Mouse (Mus musculus): Measurements from ENCODE around the gene Col5a1.

The Col5a1 gene

DNA sequence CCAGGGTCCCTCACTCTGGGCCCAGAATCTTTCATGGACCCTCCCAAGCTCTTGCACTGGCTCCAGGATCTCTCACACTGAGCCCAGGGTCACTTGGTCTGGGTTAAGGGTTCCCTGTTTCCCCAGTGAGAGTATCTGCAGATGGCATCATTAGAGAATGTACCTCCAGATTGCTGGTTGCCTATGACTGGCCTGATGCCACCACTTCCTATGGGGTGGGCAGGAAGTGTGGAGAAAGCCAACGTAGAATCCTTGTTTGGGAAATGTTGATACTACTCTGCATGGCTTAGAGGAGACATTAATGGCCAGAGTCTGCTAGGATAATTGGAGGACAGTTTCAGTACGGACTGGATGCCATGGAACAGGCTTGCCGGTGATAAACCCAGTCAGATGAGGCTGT lies 76.2 kb downstream of the Col5a1 start:
- no peak for DNase-seq (ENCODE audit: low read depth, low spot score)

DNA sequence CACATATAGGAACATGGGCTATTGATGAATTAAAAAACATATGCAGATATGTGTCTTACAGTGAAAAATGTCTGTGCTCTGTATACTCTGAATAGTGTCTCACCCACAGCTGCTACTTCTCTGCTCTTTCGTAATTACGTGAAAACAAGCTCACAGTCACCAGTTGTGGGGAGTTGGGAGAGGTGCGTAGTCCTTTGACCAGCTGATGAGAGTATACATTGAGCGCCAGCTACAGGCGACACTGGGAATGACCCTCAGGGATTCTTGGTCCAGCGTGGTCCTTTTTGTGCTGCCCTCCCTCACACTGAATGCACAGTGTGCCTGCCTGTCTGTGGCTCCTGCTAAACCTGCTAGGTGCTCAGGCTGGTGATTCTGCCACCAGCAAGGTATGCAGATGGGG lies 82.9 kb downstream of the Col5a1 start:
- DNase-seq (ENCODE audit: low read depth, low spot score) = peak; percentile 8

DNA sequence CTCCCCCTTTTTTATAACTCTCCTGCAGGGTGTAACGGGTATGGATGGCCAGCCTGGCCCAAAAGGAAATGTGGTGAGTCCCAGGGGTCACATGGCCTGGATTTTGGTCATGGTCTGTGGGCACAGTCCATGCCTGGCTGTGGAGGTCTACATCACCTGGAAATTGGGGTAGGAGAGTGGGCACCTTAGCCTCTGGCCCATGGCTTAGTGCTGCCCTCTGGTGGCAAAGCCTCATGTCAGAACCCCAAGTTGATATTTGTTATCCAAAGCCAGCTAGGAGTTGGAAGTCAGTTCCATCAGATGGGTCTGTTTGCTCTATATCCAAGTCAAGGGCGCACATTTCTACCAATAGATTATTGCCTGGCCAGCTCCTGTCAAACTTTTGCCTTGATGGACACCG lies 87.6 kb downstream of the Col5a1 start:
- peak; percentile 44 for DNase-seq (ENCODE audit: low read depth, low spot score)

DNA sequence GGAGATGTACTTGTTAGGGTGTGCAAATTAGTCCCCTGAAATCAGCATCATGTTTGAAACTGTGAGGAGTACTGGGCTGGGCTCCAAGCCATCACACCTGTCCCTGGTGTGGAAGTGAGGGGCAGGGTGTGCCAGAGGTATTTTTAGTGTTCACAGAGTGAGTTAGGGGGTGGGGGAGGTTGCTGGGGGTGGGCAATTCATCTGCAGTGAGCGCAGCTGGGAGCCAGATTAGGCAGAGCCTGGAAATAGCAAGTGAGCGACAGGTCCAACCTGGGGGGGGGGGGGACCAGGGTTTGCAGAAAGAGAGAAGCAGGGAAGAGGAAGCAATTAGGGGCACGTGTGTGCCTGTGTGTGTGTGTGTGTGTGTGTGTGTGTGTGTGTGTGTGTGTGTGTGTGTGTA lies 89.6 kb downstream of the Col5a1 start:
- no peak for DNase-seq (ENCODE audit: low read depth, low spot score)

DNA sequence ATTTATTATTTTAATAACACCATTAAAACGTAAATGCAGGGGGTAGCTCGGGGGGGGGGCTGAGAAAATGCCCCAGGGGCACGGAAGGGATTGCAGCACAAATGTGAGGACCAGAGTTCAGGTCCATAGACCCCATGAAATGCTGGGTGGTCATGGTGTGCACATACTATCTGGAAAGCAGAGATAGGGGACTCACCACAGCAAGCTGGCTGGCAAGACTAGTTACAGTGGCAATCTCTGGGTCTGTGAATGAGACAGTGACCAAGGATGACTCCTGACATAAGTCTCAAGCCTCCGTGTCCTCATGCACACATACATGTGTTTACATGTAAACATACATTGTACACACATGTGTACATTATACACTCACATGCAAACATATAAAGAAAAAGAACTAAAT lies 90.3 kb downstream of the Col5a1 start:
- DNase-seq (ENCODE audit: low read depth, low spot score) = no peak

DNA sequence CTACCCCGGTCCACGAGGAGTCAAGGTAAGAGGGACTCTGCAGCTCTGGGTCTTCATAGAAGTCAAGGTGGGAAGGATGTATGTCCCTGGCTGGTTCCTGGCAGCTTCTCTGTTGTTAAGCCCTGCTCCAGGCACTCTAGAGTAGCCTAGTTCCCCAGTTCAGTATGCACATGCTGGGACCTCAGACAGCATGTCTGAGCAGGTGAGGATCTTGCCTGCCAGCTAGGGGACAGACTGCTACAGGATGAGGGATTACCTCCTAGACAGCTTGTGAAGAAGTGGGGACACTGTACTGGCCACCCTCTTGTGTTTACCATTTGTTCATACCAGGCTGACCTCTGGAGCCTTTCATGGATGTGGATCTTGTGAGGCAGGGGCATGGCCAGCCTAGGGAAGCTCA lies 94.8 kb downstream of the Col5a1 start:
- DNase-seq (ENCODE audit: low read depth, low spot score) = no peak

DNA sequence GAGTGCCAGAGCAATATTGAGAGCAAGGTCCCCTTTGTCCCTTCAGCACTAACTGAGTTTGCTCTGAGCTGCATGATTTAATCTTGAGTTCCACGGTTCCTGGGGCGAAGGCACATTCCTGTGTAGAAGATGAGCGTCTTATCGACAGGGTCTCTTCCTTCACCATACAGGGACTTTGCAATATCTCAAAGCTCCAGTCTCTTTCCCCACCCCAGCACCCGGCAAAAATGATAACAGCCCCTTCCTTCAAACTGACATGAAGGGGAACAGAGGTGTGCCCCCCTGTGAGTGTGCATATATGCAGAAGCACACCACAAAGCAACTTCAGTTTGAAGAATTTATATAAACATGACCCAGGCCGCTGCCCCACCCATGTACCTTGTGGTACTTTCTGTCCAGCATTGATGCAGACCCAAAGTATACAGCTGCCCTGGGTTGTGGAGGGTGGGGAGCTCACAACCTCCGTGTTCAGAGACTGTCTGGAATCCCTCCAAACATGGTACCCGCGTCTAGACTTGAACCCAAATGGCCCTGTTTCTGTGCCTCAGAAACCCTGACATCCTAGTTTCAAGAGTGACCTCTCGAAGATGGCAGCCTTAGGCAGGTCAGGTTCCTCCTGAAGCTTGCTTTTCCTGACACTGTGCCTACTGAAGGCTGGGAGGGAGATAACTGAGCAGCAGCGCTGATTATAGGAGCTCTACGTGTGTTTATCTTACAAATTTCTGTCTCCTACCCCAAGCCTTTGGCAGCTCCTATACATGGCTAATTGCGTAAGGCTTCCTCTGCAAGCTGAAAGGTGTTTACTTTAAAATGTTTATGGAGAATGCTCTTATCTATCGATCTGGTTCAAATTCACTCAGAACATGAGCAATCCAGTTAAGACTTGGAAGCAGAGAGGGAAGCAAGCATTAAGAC lies 95.7 kb downstream of the Col5a1 start:
- no peak for DNase-seq (ENCODE audit: low read depth, low spot score)

DNA sequence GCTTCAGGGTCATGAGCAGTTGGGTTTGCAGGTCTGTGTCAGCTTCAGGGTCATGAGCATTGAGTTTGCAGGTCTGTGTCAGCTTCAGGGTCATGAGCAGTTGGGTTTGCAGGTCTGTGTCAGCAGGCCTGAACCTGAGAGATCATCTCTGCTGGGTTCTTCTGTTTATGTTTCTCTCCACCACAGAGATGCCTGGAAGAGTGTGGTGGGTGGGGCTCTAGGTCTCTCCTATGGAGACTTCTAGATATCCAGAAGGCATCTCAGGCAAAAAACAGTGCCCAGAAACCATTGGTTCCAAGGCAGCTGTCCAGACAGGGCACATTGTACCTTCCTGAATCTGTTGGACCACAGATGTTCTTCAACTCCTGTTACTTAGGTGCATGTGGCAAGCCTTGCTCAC lies 96.9 kb downstream of the Col5a1 start:
- DNase-seq (ENCODE audit: low read depth, low spot score) = no peak

DNA sequence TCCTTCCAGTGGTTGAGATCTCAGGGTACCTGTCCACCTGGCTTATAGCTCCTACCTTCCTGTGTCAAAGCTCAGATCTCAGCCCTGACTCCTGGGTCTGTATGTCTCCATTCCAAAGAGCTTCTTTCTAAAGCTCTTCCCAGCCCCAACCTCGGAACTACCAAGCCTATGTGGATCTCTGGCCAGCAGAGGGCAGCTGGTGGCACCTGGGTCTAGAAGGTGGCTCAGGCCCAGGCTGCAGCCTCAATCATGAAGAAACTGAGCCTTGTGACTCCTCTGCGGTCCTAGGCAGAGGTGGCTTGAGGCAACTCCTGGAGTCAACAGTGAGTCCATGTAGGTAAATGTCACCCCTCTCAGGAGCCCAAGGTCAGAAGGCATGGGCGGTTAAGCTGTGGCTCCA lies 97.7 kb downstream of the Col5a1 start:
- DNase-seq (ENCODE audit: low read depth, low spot score) = peak; percentile 6

DNA sequence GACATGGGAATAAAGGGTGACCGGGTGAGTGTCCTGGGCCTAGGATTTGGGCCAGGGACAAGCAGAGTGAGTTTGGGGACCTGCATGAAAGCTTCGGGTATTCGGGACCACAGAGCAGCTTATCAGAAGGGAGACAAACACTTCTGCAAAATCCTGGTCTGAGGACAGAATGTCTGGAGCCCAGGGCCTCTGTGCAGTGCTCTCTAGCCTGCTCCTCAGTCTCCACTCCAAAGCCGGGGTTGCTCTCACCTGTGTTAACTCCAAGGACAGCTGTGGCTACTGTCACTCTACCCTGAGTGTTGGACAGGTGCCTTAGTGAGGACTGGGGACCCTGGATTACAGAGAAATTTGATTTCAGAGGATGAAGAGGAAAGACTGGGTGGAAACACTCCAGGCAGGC lies 100.5 kb downstream of the Col5a1 start:
- no peak for DNase-seq (ENCODE audit: low read depth, low spot score)

DNA sequence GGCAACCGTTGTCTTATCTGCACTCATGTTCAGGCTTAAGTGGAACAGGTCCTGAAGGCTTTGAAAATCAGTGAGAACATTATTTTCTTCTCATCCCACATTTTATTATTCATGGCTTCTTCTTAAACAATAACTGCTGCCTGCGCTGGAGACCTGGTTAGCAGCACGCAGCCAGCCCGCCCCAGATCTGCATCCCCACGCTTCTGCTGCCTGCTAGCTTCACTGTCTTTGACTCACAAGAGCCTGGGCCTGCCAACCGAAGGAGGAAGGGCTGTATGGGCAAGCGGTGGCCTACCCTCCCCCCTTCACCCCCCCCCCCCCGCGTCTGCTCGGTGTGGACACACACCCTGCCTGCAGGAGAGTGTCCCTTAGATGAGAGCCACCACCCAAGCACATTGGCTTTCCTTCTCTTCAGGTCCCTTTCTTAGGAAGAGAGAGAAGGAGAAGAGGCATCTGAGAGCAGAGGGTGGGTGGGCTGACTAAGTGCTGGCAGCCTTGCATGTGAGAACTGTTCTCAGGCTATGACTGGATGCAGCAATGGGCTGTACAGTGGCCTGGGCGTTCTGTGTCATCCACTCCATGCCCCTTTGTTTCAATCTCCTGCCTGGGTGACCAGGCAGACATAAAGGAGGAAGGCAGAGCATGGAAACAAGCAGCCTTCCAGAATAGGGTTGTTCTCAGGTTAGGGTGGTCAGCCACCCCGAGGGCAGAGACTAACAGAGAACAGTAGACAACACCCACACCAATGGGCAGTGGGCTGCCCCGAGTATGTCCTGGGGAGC lies 104.4 kb downstream of the Col5a1 start:
- no peak for DNase-seq (ENCODE audit: low read depth, low spot score)

DNA sequence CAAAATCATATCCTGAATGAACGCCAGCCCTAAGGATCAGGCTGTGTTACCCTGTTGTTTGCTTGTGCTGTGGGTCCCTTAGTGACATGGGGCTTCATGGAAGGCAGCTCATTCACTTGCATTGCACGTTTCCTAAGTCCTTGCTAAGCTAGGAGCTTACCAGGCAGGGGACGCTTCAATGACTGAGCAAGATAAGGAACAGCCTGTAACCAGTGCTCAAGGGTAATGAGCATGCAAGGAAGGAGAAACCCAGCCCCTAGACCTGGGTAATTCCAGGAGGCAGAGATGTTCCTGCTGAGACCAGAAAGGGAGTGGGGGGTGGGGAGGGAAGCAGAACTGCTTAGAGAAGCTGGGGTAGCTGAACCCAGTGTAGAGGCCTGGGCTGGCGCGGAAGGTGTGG lies 107.2 kb downstream of the Col5a1 start:
- DNase-seq (ENCODE audit: low read depth, low spot score) = no peak

DNA sequence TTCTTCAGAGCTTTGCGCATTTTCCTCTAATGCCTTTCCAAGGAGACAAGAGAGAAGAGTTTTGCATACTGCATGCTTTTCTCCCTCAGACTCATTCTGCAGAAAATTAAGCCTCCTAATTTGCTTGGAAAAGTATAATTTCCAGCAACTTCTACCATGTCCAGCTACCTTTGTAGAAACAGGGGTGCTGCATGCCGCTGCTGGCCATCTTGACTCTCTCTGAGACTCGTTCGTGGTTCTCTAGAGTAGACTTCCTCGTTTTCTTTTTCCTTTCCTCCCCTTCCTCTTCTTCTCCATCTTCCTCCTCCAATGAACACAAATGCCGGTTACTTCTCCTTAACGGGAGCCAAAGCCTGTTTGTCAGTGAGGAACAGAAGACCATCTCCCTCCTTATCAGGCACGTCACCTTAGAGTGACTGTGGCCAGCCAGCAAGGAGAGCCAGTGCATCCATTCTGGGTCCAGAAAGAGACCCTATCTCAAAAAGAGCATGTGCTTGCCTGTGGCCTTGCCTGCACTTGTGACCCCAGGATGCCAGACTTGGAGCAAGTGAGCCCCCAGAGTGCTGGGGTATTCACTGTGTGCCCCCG lies 113.9 kb downstream of the Col5a1 start:
- DNase-seq (ENCODE audit: low read depth, low spot score) = no peak

DNA sequence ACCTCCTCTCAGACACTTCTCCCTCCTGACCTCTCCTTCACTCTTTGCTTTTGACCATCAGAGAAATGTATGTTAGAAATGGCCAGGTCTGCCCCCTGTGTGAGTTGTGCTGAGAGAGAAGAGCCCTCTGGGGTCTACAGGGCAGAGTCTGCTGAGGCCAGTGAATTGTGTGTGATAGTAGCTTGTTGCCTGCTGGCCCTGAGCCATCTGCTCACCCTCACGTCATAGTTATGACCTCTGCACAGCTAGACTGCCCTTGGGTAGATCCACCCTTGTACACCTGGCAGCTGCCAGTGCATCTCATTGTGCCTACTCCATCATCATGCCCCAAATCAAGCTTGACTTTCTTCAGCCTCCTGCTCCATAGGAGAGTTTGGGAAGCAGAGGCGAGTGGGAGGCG lies 114.4 kb downstream of the Col5a1 start:
- DNase-seq (ENCODE audit: low read depth, low spot score) = no peak

DNA sequence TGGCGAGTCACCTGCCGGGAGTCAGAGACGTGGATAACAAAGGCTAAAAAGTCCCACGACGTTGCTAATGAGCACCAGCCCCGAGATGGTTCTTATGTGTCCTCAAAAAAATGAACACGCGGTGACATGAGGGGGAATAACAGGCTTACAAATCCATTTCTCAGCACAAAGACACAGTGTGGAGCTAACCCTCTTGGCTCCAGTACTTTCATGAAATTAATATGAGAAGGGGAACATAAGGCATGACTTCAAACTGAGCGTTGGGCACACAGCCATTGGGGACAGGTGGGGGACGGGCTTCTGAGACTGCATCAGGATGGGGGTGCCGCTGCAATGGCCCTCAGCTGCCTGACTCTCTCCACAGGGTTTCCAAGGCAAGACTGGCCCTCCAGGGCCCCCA lies 115.0 kb downstream of the Col5a1 start:
- no peak for DNase-seq (ENCODE audit: low read depth, low spot score)

DNA sequence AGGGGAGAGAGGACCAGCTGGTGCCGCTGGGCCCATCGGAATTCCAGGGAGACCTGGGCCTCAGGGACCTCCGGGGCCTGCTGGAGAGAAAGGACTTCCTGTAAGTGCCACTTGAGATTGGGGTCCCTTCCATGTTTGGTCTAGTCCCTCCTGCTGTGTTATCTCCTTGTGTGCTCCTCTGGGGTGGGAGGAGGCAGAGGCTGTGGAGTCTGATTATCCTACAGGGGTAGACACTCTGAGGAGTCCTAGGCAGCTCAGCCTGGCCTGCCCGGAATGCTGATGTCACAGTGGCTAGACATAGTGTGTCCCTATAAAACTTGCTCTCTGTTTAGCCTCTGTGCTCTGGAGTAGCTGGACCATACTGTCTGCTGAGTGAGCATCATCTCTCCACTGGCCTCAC lies 119.0 kb downstream of the Col5a1 start:
- no peak for DNase-seq (ENCODE audit: low read depth, low spot score)

DNA sequence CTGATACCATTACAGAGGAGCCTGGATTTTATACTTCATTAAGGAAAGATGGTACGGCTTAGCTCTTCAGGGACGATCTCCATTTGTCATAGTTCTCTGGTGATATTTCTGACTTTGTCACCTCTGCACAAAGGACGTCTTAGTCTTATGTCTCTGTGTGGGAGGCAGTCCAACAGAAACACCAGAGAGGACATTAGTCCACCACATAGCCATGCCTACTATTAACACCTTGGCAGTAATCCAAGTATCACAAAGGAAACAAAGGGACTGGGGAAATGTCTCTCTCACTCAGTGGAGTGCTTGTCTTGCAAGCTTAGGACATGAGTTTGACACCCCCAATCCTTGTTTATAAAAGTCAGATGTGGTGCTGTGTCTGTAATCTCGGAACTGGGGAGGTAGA lies 122.0 kb downstream of the Col5a1 start:
- no peak for DNase-seq (ENCODE audit: low read depth, low spot score)

DNA sequence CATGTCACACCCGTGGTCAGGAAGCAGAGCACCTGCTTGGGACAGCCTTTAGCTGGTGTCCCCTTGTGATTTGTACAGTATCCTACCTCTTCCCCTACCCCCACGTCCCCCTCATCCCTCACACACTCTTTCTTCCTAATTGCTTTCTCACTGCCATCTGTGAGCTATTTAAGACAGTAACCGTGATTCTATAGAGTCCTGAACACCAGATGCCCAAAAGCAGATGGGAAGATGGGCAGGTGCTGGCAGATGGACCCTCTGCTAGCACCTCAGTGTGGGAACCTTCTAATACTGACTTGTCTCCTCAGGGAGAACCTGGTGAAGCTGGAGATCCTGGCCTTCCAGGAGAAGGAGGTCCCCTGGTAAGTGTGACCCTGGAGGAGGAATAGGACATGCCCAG lies 126.1 kb downstream of the Col5a1 start:
- no peak for DNase-seq (ENCODE audit: low read depth, low spot score)

DNA sequence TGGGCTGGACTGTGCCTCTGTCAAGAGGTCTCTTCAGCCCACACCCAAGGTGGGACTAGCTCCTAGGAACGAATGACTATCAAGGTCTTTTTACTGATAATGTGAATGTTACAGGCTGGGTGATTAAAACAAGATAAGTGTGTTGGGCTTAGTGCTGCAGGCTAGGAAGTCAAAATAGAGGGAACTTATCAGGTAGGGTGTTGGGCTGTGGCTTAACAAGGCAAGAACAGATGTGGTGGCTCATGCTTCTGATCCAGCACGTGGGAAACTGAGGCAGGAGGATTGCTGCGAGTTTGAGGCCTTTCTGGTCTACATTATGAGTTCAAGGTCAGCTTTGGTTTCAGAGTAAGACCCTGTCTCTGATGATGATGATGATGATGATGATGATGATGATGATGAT lies 128.6 kb downstream of the Col5a1 start:
- DNase-seq (ENCODE audit: low read depth, low spot score) = no peak

DNA sequence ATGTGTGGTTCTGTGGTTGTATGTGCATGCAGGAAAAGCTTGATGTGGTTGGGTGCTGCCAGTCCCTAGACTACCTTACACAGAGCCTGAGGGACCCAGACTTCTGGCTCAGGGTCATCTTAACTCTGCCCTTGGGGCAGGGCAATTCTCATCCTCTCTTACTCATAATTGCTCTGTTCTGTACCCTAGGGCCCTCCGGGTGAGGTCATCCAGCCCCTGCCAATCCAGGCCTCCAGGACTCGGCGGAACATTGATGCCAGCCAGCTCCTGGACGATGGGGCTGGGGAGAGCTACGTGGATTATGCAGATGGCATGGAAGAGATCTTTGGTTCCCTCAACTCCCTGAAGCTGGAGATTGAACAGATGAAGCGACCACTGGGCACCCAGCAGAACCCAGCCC lies 138.2 kb downstream of the Col5a1 start:
- no peak for DNase-seq (ENCODE audit: low read depth, low spot score)

DNA sequence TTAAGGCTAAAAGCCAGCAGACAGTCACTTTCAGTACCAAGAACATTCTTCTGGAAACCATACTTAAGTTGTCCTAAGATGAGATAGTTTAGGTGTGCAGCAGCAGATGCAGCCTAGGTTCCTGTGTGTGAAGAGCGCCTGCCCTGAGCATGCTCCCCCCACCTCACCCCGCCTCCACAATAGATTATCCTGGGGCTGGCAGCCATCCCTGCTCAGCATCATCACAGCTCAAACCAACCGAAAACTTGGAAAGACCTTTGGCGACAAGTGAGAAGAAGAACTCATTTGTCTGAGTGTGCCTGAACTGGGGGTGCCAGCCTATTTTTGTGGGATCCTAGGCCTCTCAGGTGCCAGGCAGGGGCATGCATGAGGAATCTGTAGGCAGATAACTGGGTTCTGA lies 139.6 kb downstream of the Col5a1 start:
- DNase-seq (ENCODE audit: low read depth, low spot score) = no peak

DNA sequence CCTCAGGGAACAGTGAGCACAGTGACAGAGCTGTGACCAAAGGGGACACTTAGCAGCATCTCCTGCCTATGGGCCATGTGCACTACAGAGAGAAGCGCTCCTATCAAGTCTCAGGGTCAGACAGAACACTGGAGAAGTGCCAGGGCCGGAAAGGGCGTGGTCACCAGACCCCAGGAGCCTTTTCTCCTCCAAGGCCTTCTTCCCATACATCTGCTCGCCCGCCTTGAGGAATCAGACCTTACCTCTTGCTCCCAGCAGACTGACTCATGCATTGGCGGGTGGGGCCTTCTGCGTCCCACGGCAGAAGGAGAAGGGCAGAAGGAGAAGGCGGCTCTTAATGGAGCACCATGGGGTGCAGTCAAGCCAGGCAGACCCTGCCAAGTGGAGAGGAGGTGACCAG lies 145.6 kb downstream of the Col5a1 start:
- DNase-seq (ENCODE audit: low read depth, low spot score) = peak; percentile 76

DNA sequence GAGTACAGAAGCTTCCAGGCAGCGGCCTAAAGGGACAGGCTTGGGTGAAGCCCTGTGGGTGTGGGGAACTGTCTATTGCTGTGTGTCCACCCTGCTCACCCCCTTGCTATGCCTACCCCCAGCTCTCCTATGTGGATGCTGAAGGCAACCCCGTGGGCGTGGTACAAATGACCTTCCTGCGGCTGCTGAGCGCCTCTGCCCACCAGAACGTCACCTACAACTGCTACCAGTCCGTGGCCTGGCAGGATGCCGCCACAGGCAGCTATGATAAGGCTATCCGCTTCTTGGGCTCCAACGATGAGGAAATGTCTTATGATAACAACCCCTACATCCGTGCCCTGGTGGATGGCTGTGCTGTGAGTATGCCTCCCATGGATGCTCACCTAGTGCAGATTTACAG lies 146.2 kb downstream of the Col5a1 start:
- DNase-seq (ENCODE audit: low read depth, low spot score) = no peak
